Mouse (Mus musculus) heart, postnatal 0 days (tissue): ENCODE measurements at regions not wholly inside any gene's neighbourhood (a gene's known extent, or its start where the extent isn't known, plus 50 kb on each side); places are given as distances from the start of the nearest gene placed in this dataset.

Source experiments
- CTCF ChIP-seq: IDR thresholded peaks from 2 replicates; pipeline ENCODE4 v1.5.1; 2016; ENCODE audit warnings: antibody characterized with exemption, control low read depth, low read depth
- EP300 ChIP-seq: IDR thresholded peaks from 2 replicates; pipeline ENCODE4 v1.6.1; 2016; ENCODE audit warnings: antibody characterized with exemption, low read depth

DNA sequence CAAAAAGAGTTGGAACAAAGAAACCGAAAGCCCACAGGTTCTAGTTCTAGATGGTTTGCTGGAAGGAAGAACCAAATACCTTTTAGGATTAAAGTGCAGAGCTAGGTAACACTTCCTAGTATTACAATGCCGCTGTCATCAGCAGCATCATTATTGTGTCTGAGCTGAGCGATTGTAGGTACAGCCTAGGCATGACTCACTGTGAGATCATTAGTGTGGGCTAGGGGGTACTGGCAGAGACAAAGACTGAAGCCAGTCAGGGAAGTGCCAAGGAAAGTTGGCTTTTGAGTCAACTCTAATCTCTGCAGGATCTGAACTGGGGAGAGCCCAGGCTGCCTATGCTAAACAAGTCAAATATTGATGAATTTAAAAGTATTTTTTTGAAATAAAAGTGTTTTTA, 450.2 kb upstream of the Jag1 start:
- no peak for TF ChIP-seq CTCF
- no peak for TF ChIP-seq EP300
